Mouse (Mus musculus) midbrain, embryonic 16.5 days (tissue): ENCODE measurements at regions not wholly inside any gene's neighbourhood (a gene's known extent, or its start where the extent isn't known, plus 50 kb on each side); places are given as distances from the start of the nearest gene placed in this dataset. TPM values are rescaled to one million over a fixed set of nuclear protein-coding genes. Genes with fewer than 3 reads are reported as not detected.

Experiments used
- ATAC-seq: fragments of 200-750 bp; cut with Nextera tagmentation; 2 replicates; pipeline ENCODE4 v1.8.0; 2017; ENCODE audit warnings: moderate TSS enrichment
- H3K27ac ChIP-seq: fragments of 300-500 bp; sonication (generic); 2 replicates; pipeline ENCODE4 v1.5.1; 2014; ENCODE audit warnings: mild to moderate bottlenecking, low read length, mixed read lengths
- H3K27me3 ChIP-seq: fragments of 300-500 bp; sonication (generic); 2 replicates; pipeline ENCODE4 v1.6.1; 2014; ENCODE audit warnings: low read depth, low read length, mixed read lengths; ENCODE audit not compliant: control insufficient read depth, insufficient read depth
- H3K36me3 ChIP-seq: fragments of 300-500 bp; sonication (generic); 2 replicates; pipeline ENCODE4 v1.6.1; 2014; ENCODE audit warnings: mild to moderate bottlenecking, low read length, moderate library complexity, mixed read lengths; ENCODE audit not compliant: control insufficient read depth, insufficient read depth
- H3K4me1 ChIP-seq: fragments of 300-500 bp; sonication (generic); 2 replicates; pipeline ENCODE4 v1.6.1; 2014; ENCODE audit warnings: mild to moderate bottlenecking, low read length, mixed read lengths; ENCODE audit not compliant: control insufficient read depth, insufficient read depth
- H3K4me2 ChIP-seq: fragments of 300-500 bp; sonication (generic); 2 replicates; pipeline ENCODE4 v1.6.1; 2014; ENCODE audit warnings: mild to moderate bottlenecking, low read length, mixed read lengths
- H3K4me3 ChIP-seq: fragments of 300-500 bp; sonication (generic); 2 replicates; pipeline ENCODE4 v1.5.1; 2014; ENCODE audit warnings: low read depth, mild to moderate bottlenecking, low read length, moderate library complexity, mixed read lengths
- H3K9ac ChIP-seq: fragments of 300-500 bp; sonication (generic); 2 replicates; pipeline ENCODE4 v1.6.1; 2014; ENCODE audit warnings: low read depth, low read length, mixed read lengths
- H3K9me3 ChIP-seq: fragments of 300-500 bp; sonication (generic); replicated peaks from 2 replicates; pipeline ENCODE4 v1.6.1; 2014; ENCODE audit warnings: mild to moderate bottlenecking, low read length, mixed read lengths; ENCODE audit not compliant: control insufficient read depth, poor library complexity, severe bottlenecking
- WGBS: fragments of 180-500 bp; shearing (Covaris S2); extraction: QIAGEN DNeasy Blood & Tissue Kit; methylation state at CpG from one replicate; pipeline ENCODE4 v1.1.7; 2014; 5-methylcytosine and 5-hydroxymethylcytosine counted together
- microRNA-seq: library from miRNA; unstranded; fragments of <30 nt; microRNA quantifications from one replicate; pipeline ENCODE4, GENCODE M21; 2017

GRCm38 (mm10) chr7:115415147-115415561 lies 623.4 kb downstream of the Sox6 start:
- Histone ChIP-seq H3K27ac (no peak overlapping the region), H3K36me3 (no peaks in the 10 kb centered on the region), H3K4me1 (no peaks in the 10 kb centered on the region), H3K27me3 (no peaks in the 10 kb centered on the region), H3K4me3 (no peak overlapping the region), H3K4me2 (no peak overlapping the region), H3K9ac (no peak overlapping the region), H3K9me3 (no peaks in the 10 kb centered on the region)
- ATAC-seq: 0 out of 2 replicates have a peak, but pooled peaks have one; percentile 25
- WGBS: 15% methylated on average over 5 of the region's 5 CpGs

Small RNA genes in the stretch of these regions (microRNA-seq; reads per million reads assigned to microRNA genes)
- gene Gm27684: not detected
